Mouse (Mus musculus) testis, adult 2 months (tissue): ENCODE measurements around the gene Inka1.

Experiments
- CTCF ChIP-seq: fragments of 200-500 bp; IDR thresholded peaks from 2 replicates; pipeline ENCODE4 v1.5.1; 2012; ENCODE audit warnings: low read depth, mild to moderate bottlenecking, inconsistent platforms, low read length, moderate library complexity; ENCODE audit not compliant: control insufficient read depth, insufficient read depth, insufficient replicate concordance
- POLR2A ChIP-seq: fragments of 200-500 bp; IDR thresholded peaks from 2 replicates; pipeline ENCODE4 v1.6.1; 2012; ENCODE audit warnings: low read depth, mild to moderate bottlenecking, inconsistent platforms, low read length, moderate library complexity; ENCODE audit not compliant: control insufficient read depth

GRCm38 (mm10) chr9:107970311-107970710 lies 15.4 kb downstream of the Inka1 start:
- TF ChIP-seq POLR2A (no peak), CTCF (no peak)
